Mouse (Mus musculus): ENCODE data around the gene Cd72.

DNA sequence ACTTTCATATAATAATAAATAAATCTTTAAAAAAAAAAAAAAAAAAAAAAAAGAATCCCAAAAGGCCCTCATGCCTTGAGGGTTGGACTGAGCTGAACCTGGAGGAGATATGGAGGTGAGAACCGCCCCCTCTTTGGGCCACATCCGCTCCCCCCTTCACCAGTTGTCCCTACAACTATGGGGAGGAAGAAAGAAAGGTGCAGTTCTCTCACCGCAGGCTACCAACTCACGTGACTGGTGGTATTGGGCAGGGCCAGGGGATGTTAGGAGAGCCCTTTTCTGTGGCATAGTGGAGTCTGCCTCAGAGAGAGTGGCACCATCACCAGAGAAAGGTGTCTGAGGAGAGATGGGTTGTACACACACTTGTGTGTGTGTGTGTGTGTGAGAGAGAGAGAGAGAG, 2.0 kb upstream of the Cd72 start:
- TF ChIP-seq CTCF (IDR thresholded peaks at IDR 0.05; ENCODE audit: extremely low read depth, insufficient read length, insufficient replicate concordance, low read depth, low read length), result no peak
- no peak for TF ChIP-seq POLR2A (IDR thresholded peaks at IDR 0.05; ENCODE audit: low read depth, low read length)
